Mouse (Mus musculus) common myeloid progenitor, adult 5-6 weeks (primary cell): ENCODE data around the gene Ptprg. TPM values are rescaled to one million over a fixed set of nuclear protein-coding genes. Genes with fewer than 3 reads are reported as not detected.
"Not testable (repeated sequence)": the region's sequence is repeated elsewhere in the genome, so short reads cannot be mapped to it uniquely, and the experiment has no call there.

Source experiments
- ATAC-seq: replicated peaks from 2 replicates; pipeline ENCODE4 v1.8.0; 2016; ENCODE audit warnings: low read depth, mild to moderate bottlenecking, moderate TSS enrichment, inconsistent platforms; ENCODE audit not compliant: poor library complexity, severe bottlenecking
- total RNA-seq: library from RNA; stranded (forward); fragments of 200-1000, 187-1606 nt; gene quantifications from 2 replicates; pipeline ENCODE4 v1.2.3, GENCODE M21; 2017

Gene Ptprg
- total RNA-seq, 1 experiment from 2014 or later, result not detected

DNA sequence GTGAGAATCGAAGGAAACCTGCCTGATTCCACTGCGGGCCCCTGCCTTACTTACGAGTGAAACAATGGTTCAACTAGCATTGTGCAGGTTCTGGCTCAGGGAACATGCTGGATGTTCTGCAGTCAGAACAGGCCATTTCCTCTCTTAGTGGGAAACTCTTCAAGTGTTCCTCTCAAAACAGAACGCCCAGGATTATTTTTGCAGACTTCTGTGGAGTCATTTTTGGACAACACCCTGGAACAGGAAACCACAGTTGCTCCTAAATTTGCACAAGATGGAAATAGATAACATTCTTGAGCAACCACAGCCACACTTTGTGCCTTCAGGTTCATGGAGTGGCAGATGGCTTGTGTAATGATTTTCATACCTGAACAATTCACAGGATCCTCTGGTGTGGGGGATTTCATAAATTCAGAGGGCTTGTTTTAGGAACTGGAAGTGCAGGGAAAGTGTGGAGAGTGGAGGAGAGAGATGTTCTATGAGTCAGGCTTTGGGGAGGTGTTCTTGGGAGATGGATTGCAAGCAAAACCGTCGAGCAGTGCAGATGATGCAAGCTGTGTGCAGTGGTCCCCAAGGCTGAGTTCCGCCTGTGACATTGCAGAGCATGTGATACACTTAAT is 257.9 kb downstream of the Ptprg start:
- no peak for ATAC-seq

DNA sequence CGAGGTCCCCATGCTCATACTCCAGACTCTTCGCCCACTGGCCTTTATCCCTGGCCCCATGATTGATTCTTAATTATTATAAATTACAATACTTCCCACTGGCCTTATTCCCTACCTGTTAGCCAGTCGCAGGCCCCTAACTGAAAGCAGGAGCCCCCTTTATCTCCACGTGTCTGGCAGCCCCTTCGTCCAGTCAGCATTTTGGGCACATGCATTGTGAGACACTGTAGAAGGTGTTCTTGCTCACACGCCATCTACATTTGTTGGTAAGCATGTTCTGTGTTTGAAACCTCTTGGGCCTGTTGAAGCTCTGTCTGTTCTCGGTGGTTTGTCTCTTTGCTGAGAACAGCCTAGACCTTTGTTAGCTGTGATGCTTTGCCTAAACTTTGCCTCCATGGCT is 259.0 kb downstream of the Ptprg start:
- ATAC-seq, result no peak

DNA sequence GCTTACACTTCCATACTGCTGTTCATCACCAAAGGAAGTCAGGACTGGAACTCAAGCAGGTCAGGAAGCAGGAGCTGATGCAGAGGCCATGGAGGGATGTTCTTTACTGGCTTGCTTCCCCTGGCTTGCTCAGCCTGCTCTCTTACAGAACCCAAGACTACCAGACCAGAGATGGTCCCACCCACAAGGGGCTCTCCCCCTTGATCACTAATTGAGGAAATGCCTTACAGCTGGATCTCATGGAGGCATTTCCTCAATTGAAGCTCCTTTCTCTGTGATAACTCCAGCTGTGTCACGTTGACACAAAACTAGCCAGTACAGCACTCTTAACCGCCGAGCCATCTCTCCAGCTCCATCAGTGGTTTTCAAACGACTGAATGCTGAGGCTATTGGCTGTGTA is 261.5 kb downstream of the Ptprg start:
- ATAC-seq, result not testable (repeated sequence)

DNA sequence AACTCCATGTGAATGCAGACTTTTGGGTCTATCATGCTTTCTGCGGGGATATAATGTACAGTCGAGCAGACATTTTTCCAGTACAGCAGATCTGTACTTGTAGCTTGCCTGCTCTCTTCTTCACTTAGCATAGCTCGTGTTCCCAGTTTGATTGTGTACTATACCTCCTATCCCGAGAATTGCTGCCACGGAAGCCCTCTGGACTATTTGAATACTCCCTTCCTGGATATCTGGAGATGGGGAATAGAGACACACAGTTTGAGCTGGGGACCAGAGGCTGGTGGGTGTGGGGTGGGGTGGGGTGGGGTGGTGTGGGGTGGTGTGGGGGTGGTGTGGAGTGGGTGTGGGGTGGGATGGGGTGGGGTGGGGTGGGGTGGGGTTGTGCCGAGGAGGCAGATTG is 263.9 kb downstream of the Ptprg start:
- no peak for ATAC-seq

DNA sequence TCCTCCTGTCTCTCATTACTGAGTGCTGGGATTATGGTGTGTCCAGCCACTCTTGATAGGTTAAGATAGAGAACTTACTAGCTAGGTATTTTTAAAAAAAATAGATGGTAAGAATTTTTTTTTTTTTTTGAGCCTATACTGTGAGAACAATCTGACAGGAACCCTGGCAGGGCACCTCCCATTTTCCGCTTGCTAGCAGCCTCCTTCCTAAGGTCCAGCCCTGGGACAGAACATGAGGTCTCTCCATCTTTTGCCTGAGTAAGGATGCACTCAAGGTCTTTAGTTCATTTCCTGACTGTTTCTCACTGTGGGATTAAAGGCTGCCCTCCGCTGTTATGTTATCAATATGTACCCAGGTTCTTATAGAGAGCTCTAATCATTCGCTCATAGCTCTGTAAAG is 264.7 kb downstream of the Ptprg start:
- ATAC-seq, result no peak

DNA sequence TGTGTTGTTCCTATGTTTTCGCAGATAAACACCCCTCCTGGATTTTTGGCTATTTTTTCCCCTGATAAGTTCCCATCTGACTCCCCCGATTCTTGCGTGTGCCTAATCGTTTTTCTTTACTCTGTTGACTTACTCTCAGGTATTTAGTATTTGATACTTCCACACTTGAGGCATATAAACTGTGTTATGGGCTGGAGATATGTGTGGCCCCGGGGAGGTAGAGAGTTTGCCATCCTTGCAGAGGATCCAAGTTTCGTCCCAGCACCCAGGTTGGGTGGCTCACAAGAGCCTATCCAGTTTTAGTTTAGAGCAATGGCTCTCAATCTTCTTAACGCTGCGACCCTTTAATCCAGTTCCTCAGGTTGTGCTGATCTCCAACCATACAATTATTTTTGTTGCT is 265.4 kb downstream of the Ptprg start:
- no peak for ATAC-seq

DNA sequence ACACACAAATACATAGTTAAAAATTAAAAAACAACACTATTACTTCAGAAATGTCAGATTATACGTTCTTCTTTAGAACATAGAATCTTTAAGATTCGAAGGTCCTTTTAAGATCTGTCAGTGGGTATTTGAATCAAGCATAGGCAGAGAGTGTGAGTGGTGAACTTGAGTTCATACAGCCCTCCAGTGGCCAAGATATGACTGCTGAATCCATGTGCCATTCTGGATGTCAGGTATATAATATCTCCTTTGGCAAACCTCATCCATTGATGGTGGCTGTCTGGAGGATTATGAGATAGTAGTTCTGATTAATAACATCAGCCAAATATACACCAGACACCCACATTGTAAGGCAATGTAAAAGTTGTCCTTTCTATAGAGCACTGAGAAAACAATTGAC is 266.0 kb downstream of the Ptprg start:
- no peak for ATAC-seq

DNA sequence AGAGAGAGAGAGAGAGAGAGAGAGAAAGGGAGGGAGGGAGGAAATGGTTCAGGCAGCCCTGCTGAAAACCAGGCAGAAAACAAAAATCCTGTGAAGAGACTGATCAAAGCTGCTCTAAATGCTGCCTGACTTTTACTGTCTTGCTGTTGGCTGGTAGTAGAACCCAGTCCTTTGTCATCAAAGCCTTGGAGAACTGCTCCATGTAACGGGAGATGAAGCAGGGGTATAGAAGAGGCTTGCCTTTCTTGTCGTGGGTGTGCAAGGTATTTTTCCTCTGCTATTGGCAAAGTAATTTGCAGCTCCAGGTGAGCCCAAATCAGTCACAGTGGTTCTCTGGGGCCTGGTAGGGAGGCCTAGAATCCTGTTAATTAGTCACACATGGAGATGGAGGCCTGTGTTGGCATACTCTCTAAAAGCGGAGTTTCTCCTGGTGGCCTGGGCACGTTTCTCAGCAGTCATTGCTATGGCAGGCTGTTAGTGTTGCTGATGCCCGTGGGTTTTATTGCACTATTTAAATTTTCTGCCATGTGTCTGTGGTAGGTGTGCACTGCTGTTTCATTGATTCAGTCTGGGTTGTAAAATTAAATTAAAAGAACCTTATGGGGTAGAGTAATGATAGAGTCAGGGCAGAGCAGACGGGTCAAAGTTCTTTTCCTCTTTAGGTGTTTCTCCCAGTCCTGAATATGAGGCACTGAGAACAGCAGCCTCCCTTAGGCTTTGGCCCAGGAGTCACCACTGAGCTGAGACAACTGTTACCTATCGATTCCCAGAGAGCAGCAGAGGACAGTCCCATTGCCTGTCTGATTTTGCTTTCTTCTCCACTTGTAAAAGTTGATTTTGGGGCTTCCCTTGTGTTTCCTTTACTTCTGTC is 269.7 kb downstream of the Ptprg start:
- ATAC-seq, result no peak

DNA sequence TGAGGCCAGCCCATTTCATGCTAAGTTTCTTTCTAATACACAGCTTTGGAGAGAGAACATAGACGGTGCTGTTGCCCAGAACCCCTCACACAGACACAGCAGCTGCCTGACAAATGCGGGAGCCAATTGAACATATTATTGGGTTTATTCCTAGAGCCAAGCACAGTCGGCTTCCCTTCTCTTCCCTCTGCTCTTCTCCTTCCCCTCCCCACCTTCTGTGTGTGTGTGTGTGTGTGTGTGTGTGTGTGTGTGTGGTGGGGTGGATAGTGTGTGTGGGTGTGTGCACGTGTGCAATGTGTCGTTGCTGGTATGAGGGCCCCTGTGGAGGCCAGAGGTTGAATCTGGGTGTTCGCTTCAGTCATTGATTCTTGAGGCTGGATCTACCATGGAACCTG is 270.4 kb downstream of the Ptprg start:
- ATAC-seq, result no peak

DNA sequence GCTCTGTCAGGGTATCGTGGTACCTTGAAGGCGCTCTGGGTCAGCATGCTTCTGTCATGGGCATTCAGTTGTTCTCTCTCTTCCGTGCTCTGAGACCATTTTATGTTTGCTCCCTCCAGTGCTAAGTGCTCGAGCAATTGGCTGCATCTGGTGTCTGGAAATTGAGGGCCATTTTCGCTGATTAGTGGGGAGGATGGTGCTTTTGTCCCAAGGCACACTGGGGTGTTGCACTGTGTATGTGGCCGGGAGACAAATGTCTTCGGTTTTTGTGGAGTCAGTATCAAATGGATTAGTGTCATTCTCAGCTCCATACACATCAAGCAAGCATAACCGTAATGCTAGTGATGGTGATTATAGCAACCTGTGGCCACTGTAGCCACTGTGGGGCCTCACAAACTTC is 271.6 kb downstream of the Ptprg start:
- ATAC-seq, result no peak

DNA sequence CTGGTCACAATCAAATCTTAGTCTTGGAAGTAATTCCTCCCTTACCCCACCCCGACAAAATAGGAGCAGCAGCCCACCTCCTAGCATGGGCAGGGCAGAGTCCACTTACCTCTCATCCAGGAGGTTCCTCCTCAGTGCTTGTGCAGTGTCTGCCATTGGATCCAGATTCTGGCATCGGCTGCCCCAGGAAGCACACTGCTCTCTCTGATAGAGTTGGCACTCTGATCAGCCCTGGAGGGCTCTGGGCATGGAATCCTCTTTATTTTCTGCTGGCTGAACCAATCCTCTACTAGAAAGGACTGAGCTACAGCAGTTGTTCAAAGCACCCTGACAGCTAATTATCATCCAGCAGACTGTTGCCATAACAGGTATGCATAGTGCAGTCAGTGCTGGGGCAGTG is 272.2 kb downstream of the Ptprg start:
- no peak for ATAC-seq

DNA sequence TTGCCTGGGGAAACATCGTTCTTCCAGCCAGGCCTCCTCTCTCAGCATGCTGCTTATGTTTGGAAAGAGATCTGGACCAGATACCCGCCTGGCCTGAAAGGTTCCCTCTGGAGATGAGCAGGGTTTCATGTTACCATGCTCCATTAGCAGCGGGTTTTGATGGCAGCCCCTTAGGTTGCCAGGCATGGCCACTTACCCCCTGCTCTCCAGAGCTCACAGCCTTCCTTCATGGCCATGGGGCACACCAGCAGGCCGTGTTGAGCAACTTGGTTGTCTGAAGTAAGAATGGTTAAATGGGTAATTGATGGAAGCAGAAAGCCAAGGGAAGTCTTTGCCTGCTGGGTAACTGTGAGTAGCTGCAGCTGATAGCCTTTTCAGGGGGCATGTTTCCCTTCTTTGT is 274.8 kb downstream of the Ptprg start:
- no peak for ATAC-seq

DNA sequence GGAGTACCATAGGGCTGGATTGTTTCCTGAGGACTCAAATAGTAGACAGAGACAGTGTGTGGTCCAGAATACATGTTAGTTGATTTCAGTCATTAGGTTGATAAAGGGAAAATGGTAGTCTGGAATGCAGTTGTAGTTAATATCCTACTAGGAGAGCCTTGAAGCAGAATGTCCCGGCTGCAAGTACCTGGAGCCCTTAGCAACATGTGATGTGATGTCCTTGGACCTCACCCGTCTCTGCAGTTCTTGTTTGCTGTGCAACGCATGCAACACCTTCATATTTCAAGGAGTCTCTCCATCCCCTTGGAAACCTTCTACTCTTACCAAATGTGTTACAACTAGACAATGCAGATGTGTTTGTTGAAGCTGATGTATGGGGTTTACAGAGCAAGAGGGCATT is 280.3 kb downstream of the Ptprg start:
- no peak for ATAC-seq

DNA sequence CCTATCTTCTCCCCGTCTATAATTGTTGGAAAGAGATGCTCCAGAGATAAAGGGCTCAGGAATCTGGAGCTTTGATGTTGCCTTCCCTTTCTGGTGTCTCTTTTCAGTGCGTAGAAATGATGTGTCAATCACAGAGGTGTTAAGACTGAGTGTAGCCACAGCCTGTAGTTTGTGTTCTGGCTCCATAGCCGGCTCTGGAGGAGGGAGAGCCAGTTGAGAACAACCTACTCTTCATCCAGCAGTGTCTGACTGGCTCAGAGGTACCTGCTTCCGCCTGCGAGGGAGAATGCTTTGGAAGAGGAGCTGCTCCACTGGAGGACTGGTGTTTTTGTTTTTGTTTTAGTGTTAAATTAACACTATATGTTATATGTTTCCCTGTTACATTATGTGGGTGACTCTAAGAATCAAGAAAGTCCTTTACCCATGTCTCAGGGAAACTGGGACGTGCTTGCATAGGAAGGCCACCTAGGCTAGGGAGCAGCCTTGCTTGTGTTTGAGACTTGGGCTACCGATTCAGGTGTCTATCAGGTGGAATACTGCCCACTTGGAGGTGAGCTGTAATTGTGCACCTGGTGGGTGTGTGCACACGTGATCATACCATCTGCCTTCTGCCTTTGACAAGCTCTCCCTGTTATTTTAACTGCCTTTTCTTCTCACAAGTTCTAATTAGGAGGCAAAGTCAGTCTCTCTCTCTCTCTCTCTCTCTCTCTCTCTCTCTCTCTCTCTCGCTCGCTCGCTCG is 282.5 kb downstream of the Ptprg start:
- ATAC-seq, result no peak

DNA sequence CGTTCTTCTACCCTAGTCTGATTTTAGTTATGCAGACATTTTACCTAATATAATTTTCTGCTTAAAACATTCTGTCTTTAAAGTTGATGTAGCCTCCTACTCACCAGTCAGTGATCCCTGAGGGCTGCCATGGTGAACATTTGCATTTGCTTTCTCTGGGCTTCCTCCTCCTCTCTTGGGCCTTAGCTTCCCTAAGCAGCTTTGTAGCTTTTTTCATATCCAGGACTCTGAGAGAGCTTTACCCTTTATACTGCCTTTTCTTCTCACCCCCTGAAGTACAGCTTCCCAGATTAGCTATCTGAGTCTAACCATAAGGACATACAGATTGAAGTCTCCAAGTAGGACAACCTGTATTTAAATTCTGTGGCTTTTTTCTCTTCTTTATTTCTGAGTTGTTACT is 284.4 kb downstream of the Ptprg start:
- no peak for ATAC-seq

DNA sequence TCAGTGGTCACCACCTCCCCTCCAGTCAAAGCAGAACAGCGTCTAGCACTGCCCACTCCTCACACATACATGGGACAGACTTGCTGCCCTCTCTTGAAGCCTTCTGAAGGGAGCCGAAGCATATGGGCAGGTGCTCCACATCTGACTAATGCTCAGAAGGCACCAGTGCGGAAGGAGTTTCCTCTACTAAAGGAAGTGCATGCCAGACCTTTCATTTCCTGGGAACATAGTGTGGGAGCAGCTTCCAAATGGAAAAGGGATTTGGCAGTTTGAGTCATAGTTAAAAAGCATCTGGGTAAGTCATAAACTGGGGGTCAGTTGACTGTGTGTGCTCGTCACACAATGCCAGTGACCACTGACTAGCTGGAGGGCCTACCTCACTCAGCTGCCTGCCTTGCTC is 288.3 kb downstream of the Ptprg start:
- no peak for ATAC-seq

DNA sequence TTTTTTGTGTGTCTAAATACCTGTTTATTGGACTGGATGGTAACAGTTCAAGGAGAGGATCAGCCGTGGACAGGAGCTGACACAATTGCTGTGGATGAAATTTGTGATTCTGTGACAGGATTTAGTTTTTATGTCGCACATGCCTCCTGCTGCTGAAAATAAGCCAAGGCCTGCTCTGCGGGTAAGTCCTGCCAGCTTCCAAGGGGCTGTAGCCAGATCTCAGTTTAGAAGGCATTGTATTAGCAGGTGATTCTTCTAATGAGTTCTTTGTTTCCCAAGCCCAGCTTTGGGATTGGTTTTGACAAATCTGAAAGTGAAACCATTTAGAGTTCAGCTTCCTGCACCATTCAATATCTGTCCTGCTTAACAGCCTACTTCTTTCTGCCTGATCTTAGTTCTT is 299.6 kb downstream of the Ptprg start:
- ATAC-seq, result no peak

DNA sequence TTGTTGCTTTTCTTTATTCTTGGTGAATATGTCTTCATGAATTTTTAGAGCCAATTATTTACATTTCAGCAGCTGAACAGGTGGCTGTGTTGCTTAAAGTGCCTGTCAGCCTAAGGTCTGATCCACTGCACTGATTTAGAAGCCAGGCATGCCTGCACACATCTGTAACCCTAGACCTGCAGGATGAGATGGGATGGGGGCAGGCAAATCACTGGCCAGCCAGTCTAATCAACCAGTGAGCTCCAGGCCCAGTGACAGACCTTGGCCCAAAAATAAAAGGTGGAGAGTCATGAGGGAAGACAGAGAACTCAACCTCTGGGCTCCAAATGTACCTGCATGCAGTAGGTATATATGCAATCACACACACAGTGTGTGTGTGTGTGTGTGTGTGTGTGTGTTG is 302.2 kb downstream of the Ptprg start:
- ATAC-seq, result no peak

DNA sequence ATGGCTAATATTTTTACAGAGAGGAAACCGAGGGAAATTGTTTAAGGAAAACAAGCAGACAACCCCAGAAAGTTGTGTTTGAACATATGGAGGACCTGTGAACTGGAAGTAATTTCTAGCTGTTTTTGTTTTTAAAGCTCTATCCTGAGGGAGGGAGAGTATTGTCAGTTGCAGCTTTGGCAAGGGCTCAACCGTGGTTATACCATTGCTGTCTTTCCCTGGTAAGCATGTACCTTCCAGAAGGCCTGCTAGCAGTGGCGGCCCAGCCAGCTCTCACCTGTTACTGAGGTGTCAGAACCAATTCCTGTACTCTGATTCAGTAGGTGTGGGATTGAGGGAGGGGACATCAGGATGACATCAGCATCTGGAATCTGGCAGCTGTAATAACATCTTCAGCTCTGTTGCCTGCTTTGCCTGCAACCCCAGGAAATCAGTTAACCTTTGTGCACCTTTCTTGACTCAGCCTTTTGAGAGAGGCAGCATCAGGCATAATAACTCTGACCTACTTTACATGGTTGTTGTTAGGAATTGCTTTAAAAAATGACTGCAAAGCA is 304.7 kb downstream of the Ptprg start:
- no peak for ATAC-seq

DNA sequence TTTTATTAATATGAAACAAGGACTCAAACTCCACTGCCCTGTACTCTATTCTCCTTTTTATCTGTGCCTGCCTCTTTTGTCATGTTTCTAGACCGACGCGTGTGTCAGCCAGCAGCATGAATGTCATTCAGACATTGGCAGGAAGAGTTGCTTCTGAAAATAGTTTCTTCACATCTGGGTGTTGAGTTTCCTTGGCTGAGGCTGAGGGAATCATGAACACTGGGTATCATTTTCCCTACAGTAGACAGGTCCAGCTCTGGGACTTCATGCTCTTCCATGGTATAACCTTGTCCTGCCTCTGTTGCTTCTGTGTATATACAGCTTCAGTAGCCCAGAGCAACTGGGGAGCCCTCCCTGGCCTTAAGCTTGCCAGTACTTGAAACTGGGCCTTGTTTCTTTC is 310.0 kb downstream of the Ptprg start:
- no peak for ATAC-seq

DNA sequence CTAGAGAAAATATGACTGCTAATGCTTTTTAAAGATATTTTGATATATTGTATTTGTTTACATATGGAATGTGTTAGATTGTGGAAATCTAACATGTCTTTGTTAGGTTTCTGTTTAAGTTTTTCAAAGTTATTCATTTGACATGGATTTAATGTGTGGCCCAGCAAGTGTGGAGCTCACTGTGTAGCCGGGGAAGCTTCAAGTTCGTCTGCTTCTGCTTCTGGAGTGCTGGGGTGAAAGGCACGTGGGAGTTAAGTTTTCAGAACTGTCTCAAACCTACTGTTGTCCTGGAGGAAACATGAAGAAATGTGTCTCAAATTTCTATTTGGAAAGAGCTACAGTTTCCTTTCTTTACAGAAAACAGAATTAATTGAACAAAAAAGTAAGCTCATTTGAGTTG is 311.5 kb downstream of the Ptprg start:
- ATAC-seq, result no peak
